Mouse (Mus musculus) embryonic facial prominence, embryonic 11.5 days (tissue): ENCODE data around the gene Defb45. TPM values are rescaled to one million over a fixed set of nuclear protein-coding genes. Genes with fewer than 3 reads are reported as not detected.

Source experiments
- ATAC-seq: fragments of 200-750 bp; cut with Nextera tagmentation; replicated peaks from 2 replicates; pipeline ENCODE4 v1.8.0; 2017; ENCODE audit warnings: low read depth; ENCODE audit not compliant: insufficient number of reproducible peaks, low FRiP score, low TSS enrichment
- DNase-seq: peaks from one replicate; pipeline ENCODE4 v3.0.0-alpha.2; 2015; ENCODE audit warnings: low spot score
- H3K27ac ChIP-seq: fragments of 300-500 bp; sonication (generic); replicated peaks from 2 replicates; pipeline ENCODE4 v1.5.1; 2014; ENCODE audit warnings: mild to moderate bottlenecking, low read depth, low read length, control low read depth
- H3K27me3 ChIP-seq: fragments of 300-500 bp; sonication (generic); 2 replicates; pipeline ENCODE4 v1.6.1; 2014; ENCODE audit warnings: mild to moderate bottlenecking, low read length, moderate library complexity, mixed read lengths; ENCODE audit not compliant: control insufficient read depth, insufficient read depth
- H3K36me3 ChIP-seq: fragments of 300-500 bp; sonication (generic); replicated peaks from 2 replicates; pipeline ENCODE4 v1.6.1; 2014; ENCODE audit warnings: low read depth, mild to moderate bottlenecking, low read length, moderate library complexity, mixed read lengths; ENCODE audit not compliant: control insufficient read depth, insufficient read depth
- H3K4me1 ChIP-seq: fragments of 300-500 bp; sonication (generic); 2 replicates; pipeline ENCODE4 v1.6.1; 2014; ENCODE audit warnings: low read length, mixed read lengths; ENCODE audit not compliant: control insufficient read depth, insufficient read depth
- H3K4me2 ChIP-seq: fragments of 300-500 bp; sonication (generic); 2 replicates; pipeline ENCODE4 v1.6.1; 2014; ENCODE audit warnings: low read depth, mild to moderate bottlenecking, control low read depth, low read length, moderate library complexity
- H3K4me3 ChIP-seq: fragments of 300-500 bp; sonication (generic); 2 replicates; pipeline ENCODE4 v1.5.1; 2014; ENCODE audit warnings: low read depth, low read length, control low read depth
- H3K9ac ChIP-seq: fragments of 300-500 bp; sonication (generic); replicated peaks from 2 replicates; pipeline ENCODE4 v1.6.1; 2014; ENCODE audit warnings: mild to moderate bottlenecking, control low read depth, low read length
- H3K9me3 ChIP-seq: fragments of 300-500 bp; sonication (generic); replicated peaks from 2 replicates; pipeline ENCODE4 v1.6.1; 2016; ENCODE audit warnings: mild to moderate bottlenecking, low read length, inconsistent platforms, mixed read lengths; ENCODE audit not compliant: control insufficient read depth
- WGBS: fragments of 180-500 bp; shearing (Covaris S2); extraction: QIAGEN DNeasy Blood & Tissue Kit; methylation state at CpG from one replicate; pipeline ENCODE4 v1.1.7; 2014; 5-methylcytosine and 5-hydroxymethylcytosine counted together
- polyA plus RNA-seq: library from polyadenylated mRNA; unstranded; fragments of >200 nt; fragmentation: Nextera tagmentation; extraction: Ambion mirVana; gene quantifications from 2 replicates; pipeline ENCODE4 v1.2.1, GENCODE M21; 2014

Gene Defb45
- polyA plus RNA-seq, 1 experiment from 2014 or later = not detected

DNA sequence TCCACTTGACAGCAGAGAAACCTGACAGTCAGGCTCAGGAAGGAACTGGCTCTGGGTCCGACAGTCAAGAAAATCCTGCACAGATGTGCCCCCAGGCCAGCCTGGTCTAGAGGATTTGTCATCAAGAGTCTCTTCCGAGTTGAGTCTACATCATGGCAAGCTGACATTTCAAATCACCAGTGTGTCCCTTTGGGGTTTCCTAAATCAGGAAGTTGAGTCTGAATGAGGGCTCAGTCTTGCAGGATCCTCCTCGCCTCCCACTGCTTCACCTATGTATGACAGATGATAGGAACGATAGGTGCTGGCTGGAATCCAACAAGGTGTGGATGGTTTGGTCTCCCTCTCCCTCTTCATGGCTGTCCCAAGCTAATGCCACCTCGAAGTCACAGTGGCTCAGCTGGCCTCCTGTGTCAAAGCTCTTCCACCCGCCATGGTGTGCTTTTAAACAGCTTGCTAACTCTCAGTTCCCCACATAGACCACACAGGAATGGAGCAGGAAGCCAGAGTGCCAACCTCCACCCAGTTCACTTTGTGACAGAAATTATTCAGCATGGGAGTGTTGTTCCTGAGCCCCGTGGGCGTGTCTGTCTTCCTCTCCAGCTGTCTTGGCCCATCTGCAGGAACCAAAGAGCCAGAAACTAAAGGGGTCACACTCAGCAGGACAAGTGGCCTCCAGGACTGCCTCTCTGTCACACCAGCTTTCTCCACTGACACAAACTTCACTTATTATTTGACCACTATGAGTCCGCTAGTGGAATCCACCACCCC is 21.4 kb upstream of the Defb45 start:
- no peak overlapping the region for H3K4me2 ChIP-seq
- H3K4me3 ChIP-seq = no peak overlapping the region
- no peak overlapping the region for H3K27ac ChIP-seq
- ATAC-seq (no peak), DNase-seq (no peak)
- no peak overlapping the region for H3K9ac ChIP-seq
- H3K9me3 ChIP-seq = no peaks in the 10 kb centered on the region
- H3K27me3 ChIP-seq = peaks cover 3% of the 10 kb centered on the region
- H3K36me3 ChIP-seq = no peaks in the 10 kb centered on the region
- WGBS = 63% methylated on average over 9 of the region's 9 CpGs
- no peaks in the 10 kb centered on the region for H3K4me1 ChIP-seq

DNA sequence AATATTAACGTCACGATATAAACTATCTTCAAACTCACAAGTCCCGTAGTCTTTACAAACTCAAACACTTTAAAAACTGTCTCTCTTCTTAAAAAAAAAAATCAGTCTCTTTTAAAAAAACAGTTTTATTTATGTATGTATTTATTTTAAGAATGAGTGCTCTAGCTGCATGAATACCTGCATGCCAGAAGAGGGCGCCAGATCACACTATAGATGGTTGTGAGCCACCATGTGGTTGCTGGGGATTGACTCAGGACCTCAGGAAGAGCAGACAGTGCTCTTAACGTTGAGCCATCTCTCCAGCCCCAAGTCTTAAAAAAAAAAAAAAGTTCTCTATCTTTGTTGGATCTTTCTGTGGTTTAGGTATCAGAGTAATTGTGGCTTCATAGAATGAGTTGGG is 18.2 kb upstream of the Defb45 start:
- H3K27me3 ChIP-seq = no peaks in the 10 kb centered on the region
- no peak overlapping the region for H3K4me2 ChIP-seq
- ATAC-seq (no peak), DNase-seq (no peak)
- no peaks in the 10 kb centered on the region for H3K9me3 ChIP-seq
- H3K4me1 ChIP-seq = no peaks in the 10 kb centered on the region
- no peak overlapping the region for H3K4me3 ChIP-seq
- no peak overlapping the region for H3K27ac ChIP-seq
- 53% methylated on average over 5 of the region's 5 CpGs for WGBS
- no peak overlapping the region for H3K9ac ChIP-seq
- H3K36me3 ChIP-seq = no peaks in the 10 kb centered on the region

DNA sequence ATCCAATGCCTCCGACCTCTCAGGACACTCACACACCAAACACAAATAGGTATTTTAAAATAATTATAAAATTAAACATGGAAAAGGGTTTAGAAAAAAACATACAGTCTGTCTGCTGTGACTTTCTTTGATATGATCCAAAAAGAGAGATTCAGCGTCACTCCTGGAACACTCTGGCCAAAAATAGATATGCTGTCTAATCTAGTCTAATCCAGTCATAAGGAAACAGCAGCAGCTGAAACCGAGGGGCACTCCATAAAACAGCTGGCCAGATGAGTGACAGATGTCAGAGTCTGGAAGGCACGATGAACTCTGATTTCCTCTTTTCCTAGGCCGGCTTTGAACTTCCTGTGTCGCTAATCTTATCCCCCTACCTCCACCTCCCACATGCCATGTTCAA is 17.3 kb upstream of the Defb45 start:
- WGBS = 71% methylated on average over 6 of the region's 6 CpGs

DNA sequence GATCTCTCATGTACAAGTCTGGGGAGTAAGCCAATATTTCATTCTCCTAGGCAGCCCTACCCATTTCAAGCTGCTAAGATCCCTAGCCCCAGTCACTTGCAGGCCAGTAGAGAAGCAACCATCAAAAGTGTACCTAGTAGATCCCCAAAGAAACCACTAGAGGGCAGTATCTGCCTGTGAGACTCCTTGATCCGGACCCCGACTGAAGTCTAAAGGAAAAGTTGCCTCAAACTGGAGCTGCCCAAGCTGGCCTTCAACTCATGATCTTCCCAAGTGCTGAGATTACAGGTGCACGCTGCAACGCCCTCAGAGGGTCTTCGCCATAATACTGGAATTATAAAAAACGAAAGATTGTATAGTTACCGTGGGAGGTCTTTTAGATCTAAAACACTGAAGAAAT is 16.4 kb upstream of the Defb45 start:
- WGBS = 12% methylated on average over 7 of the region's 7 CpGs
- no peak for ATAC-seq
- H3K4me2 ChIP-seq = no peak overlapping the region

More for the DNA sequence above, 17.3 kb upstream of the Defb45 start:
- H3K36me3 ChIP-seq = no peaks in the 10 kb centered on the region
- ATAC-seq (no peak), DNase-seq (no peak)
- H3K27ac ChIP-seq = no peak overlapping the region
- H3K4me2 ChIP-seq = no peak overlapping the region
- no peak overlapping the region for H3K9ac ChIP-seq
- H3K4me3 ChIP-seq = no peak overlapping the region
- no peaks in the 10 kb centered on the region for H3K9me3 ChIP-seq
- no peaks in the 10 kb centered on the region for H3K27me3 ChIP-seq
- no peaks in the 10 kb centered on the region for H3K4me1 ChIP-seq

DNA sequence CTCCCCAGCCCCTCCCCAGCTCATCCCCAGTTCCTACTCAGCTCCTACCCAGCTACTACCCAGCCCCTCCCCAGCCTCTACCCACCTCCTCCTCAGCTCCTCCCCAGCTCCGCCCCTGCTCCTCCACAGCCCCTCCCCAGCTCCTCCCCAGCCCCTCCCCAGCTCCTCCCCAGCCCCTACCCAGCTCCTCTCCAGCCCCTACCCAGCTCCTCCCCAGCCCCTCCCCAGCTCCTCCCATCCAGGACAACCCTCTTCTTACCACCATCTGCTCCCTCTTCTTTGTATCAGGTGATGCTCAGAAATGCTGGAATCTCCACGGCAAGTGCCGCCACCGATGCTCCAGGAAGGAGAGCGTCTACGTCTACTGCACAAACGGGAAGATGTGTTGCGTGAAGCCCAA is 13.0 kb upstream of the Defb45 start:
- no peaks in the 10 kb centered on the region for H3K4me1 ChIP-seq
- ATAC-seq = no peak
- H3K9me3 ChIP-seq = no peaks in the 10 kb centered on the region
- no peaks in the 10 kb centered on the region for H3K36me3 ChIP-seq
- H3K27ac ChIP-seq = no peak overlapping the region
- no peak overlapping the region for H3K4me3 ChIP-seq
- DNase-seq = peak; percentile 10
- WGBS = 32% methylated on average over 7 of the region's 8 CpGs
- no peak overlapping the region for H3K9ac ChIP-seq
- no peaks in the 10 kb centered on the region for H3K27me3 ChIP-seq
- H3K4me2 ChIP-seq = no peak overlapping the region

More for the DNA sequence above, 16.4 kb upstream of the Defb45 start:
- DNase-seq = peak; percentile 89
- H3K9me3 ChIP-seq = no peaks in the 10 kb centered on the region
- H3K4me1 ChIP-seq = no peaks in the 10 kb centered on the region
- no peaks in the 10 kb centered on the region for H3K27me3 ChIP-seq
- H3K36me3 ChIP-seq = no peaks in the 10 kb centered on the region
- H3K27ac ChIP-seq = no peak overlapping the region
- no peak overlapping the region for H3K4me3 ChIP-seq
- no peak overlapping the region for H3K9ac ChIP-seq

DNA sequence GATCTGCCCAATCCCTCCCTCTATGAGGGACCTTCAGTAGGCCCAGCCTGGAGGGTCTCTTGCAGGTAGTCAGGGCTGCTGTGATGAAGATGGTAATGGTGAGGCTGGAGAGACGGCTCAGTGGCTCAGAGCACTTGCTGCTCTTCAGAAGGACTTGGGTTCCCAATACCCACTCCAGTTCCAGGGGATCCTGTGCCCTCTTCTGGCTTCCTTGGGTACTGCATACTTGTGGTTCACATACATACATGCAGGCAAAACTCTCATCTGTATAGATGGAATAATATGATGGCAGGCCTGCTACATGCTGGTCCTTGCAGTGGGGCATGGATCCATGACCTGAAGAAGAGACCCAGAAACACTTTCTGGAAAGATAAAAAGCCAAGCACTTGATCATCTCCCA is 9.5 kb upstream of the Defb45 start:
- no peaks in the 10 kb centered on the region for H3K9me3 ChIP-seq
- ATAC-seq (no peak), DNase-seq (no peak)
- no peak overlapping the region for H3K27ac ChIP-seq
- H3K36me3 ChIP-seq = no peaks in the 10 kb centered on the region
- H3K9ac ChIP-seq = no peak overlapping the region
- no peak overlapping the region for H3K4me2 ChIP-seq
- no peak overlapping the region for H3K4me3 ChIP-seq
- WGBS = 78% methylated on average over 1 of the region's 1 CpGs
- no peaks in the 10 kb centered on the region for H3K4me1 ChIP-seq
- no peaks in the 10 kb centered on the region for H3K27me3 ChIP-seq

DNA sequence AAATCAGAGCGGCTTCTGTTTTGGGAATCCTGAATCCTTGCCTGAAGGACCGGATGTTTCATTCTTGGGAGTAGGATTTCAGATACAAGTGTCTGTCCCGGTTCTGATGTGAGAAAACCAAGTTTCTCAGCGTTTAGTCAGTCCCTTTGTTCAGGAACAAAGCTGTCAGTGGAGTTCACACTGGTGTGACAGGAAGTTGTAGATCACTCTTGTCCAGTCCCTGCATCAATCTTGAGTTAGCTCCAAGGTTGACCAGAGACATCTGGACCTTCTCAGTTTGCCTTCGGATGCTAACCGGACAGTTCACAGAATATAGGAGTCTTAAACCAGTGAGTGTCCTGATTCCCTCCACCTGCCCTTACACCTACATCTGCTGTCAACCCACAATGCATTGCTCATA is 8.5 kb upstream of the Defb45 start:
- Histone ChIP-seq H3K9ac (no peak overlapping the region), H3K36me3 (no peaks in the 10 kb centered on the region), H3K4me1 (no peaks in the 10 kb centered on the region), H3K9me3 (no peaks in the 10 kb centered on the region), H3K4me2 (no peak overlapping the region), H3K27ac (no peak overlapping the region), H3K27me3 (no peaks in the 10 kb centered on the region), H3K4me3 (no peak overlapping the region)
- no peak for ATAC-seq
- 69% methylated on average over 6 of the region's 6 CpGs for WGBS
- DNase-seq = no peak

DNA sequence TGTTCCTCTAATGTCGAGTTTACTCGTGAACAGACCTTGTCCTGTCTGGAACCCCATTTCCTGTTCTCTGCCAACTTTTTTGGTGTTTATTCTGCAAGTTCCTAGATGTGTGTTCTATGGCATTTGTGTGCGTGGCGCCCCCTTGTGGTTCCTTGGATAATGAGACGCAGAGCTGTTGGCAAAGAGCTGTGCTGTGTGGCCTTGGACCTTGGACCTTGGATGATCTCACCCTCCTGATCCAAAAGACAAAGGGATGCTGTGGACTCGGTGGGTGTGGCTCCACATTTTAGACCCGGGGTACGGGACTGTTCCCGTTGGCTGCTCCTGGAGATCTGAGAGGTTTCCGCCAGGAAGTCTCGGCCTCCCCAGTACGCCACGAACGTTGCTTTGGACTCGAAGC is 4.9 kb upstream of the Defb45 start, which contains the start of gene Defb36:
Gene Defb36, plus strand, starts transcription at position 271 of the 400 bp plus-strand sequence.
- Histone ChIP-seq H3K9ac (no peak within 1 kb of the TSS), H3K4me3 (no peak within 1 kb of the TSS), H3K27me3 (no peaks in the 10 kb centered on the region), H3K4me1 (no peaks in the 10 kb centered on the region), H3K27ac (no peak within 1 kb of the TSS), H3K36me3 (no peaks in the 10 kb centered on the region), H3K9me3 (no peaks in the 10 kb centered on the region), H3K4me2 (no peak within 1 kb of the TSS)
- DNase-seq (peak; percentile 30), ATAC-seq (no peak)
- WGBS = 86% methylated on average over 15 of the region's 15 CpGs
